Mouse (Mus musculus) limb, embryonic 15.5 days (tissue): ENCODE results near the gene Lrrc36. TPM values are rescaled to one million over a fixed set of nuclear protein-coding genes. Genes with fewer than 3 reads are reported as not detected.

Experiments used
- ATAC-seq: fragments of 200-750 bp; cut with Nextera tagmentation; 2 replicates; pipeline ENCODE4 v1.8.0; 2017; ENCODE audit warnings: low read depth, moderate TSS enrichment; ENCODE audit not compliant: insufficient number of reproducible peaks, low FRiP score, low TSS enrichment
- H3K27ac ChIP-seq: fragments of 300-500 bp; sonication (generic); 2 replicates; pipeline ENCODE4 v1.5.1; 2015; ENCODE audit warnings: moderate library complexity, mild to moderate bottlenecking, inconsistent platforms
- H3K27me3 ChIP-seq: fragments of 300-500 bp; sonication (generic); 2 replicates; pipeline ENCODE4 v1.6.1; 2015; ENCODE audit warnings: inconsistent platforms
- H3K36me3 ChIP-seq: fragments of 300-500 bp; sonication (generic); 2 replicates; pipeline ENCODE4 v1.6.1; 2015; ENCODE audit warnings: inconsistent platforms
- H3K4me1 ChIP-seq: fragments of 300-500 bp; sonication (generic); 2 replicates; pipeline ENCODE4 v1.6.1; 2015; ENCODE audit warnings: inconsistent platforms
- H3K4me2 ChIP-seq: fragments of 300-500 bp; sonication (generic); 2 replicates; pipeline ENCODE4 v1.6.1; 2015; ENCODE audit warnings: mild to moderate bottlenecking, inconsistent platforms
- H3K4me3 ChIP-seq: fragments of 300-500 bp; sonication (generic); 2 replicates; pipeline ENCODE4 v1.5.1; 2015; ENCODE audit warnings: mild to moderate bottlenecking, inconsistent platforms
- H3K9ac ChIP-seq: fragments of 300-500 bp; sonication (generic); 2 replicates; pipeline ENCODE4 v1.6.1; 2015; ENCODE audit warnings: inconsistent platforms
- H3K9me3 ChIP-seq: fragments of 300-500 bp; sonication (generic); 2 replicates; pipeline ENCODE4 v1.6.1; 2016; ENCODE audit warnings: inconsistent platforms
- WGBS: fragments of 180-500 bp; shearing (Covaris S2); methylation state at CpG from one replicate; pipeline ENCODE4 v1.1.7; 2015; 5-methylcytosine and 5-hydroxymethylcytosine counted together
- polyA plus RNA-seq: library from polyadenylated mRNA; unstranded; fragments of >200 nt; fragmentation: Nextera tagmentation; extraction: Ambion mirVana; gene quantifications from 2 replicates; pipeline ENCODE4 v1.2.1, GENCODE M21; 2015

Gene Lrrc36
- polyA plus RNA-seq, 1 experiment from 2014 or later: 0.37 TPM

DNA sequence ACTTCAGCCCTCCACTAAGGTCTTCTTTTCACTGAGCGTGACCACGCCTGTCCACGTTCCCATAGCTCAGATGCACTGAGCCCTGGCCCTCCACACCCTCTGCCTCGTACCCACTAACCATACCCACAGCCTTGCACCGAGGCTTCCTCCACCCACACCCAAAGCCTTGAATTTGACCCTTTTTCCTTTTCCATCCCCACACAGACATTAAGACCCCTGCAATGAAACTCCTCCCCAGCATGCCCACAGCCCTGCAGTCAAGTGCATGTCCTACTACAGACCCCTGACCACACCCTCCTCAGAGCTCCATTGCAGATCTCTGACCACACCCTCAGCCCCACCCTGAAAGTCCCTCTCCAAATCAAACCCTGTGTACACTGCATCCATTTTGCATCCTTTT lies 56.4 kb downstream of the Lrrc36 start:
- WGBS: 77% methylated on average over 5 of the region's 5 CpGs
- Histone ChIP-seq H3K4me3 (peak overlapping the region; percentile 33), H3K4me1 (peaks cover 53% of the 10 kb centered on the region), H3K27ac (peak overlapping the region; percentile 43; the same call in 1 of the 2 replicates), H3K9me3 (no peaks in the 10 kb centered on the region), H3K36me3 (peaks cover 9% of the 10 kb centered on the region; the same call in 1 of the 2 replicates), H3K4me2 (peak overlapping the region; percentile 53), H3K9ac (no peak overlapping the region), H3K27me3 (peaks cover 23% of the 10 kb centered on the region)
- no peak for ATAC-seq

GRCm38 (mm10) chr8:105470262-105470661 lies 56.9 kb downstream of the Lrrc36 start:
- H3K9ac ChIP-seq: no peak overlapping the region
- no peaks in the 10 kb centered on the region for H3K9me3 ChIP-seq
- peaks cover 58% of the 10 kb centered on the region for H3K4me1 ChIP-seq
- 74% methylated on average over 5 of the region's 5 CpGs for WGBS
- peaks cover 23% of the 10 kb centered on the region for H3K27me3 ChIP-seq
- H3K27ac ChIP-seq: peak overlapping the region; percentile 57; the same call in 1 of the 2 replicates
- H3K36me3 ChIP-seq: peaks cover 10% of the 10 kb centered on the region; the same call in 1 of the 2 replicates
- ATAC-seq: no peak
- peak overlapping the region; percentile 53 for H3K4me2 ChIP-seq
- peak overlapping the region; percentile 33 for H3K4me3 ChIP-seq

GRCm38 (mm10) chr8:105470681-105471313 lies 57.4 kb downstream of the Lrrc36 start:
- Histone ChIP-seq H3K4me1 (peaks cover 63% of the 10 kb centered on the region), H3K27me3 (peaks cover 23% of the 10 kb centered on the region), H3K36me3 (peaks cover 14% of the 10 kb centered on the region), H3K27ac (peak overlapping the region; percentile 57), H3K9ac (0 out of 2 replicates have a peak overlapping the region, but pooled peaks have one; percentile 14), H3K9me3 (no peaks in the 10 kb centered on the region), H3K4me2 (peak overlapping the region; percentile 53), H3K4me3 (peak overlapping the region; percentile 33)
- peak; percentile 31 for ATAC-seq
- 16% methylated on average over 11 of the region's 11 CpGs for WGBS

GRCm38 (mm10) chr8:105471314-105472015 lies 58.1 kb downstream of the Lrrc36 start, which contains the start of gene Tppp3:
Gene Tppp3, minus strand, starts transcription at chr8:105471526.
- H3K27me3 ChIP-seq: peaks cover 24% of the 10 kb centered on the region
- H3K4me3 ChIP-seq: peak within 1 kb of the TSS; percentile 33
- WGBS: 9% methylated on average over 25 of the region's 25 CpGs
- peaks cover 21% of the 10 kb centered on the region for H3K36me3 ChIP-seq
- H3K4me1 ChIP-seq: peaks cover 64% of the 10 kb centered on the region
- peak within 1 kb of the TSS; percentile 57 for H3K27ac ChIP-seq
- H3K9ac ChIP-seq: 0 out of 2 replicates have a peak within 1 kb of the TSS, but pooled peaks have one; percentile 14
- H3K9me3 ChIP-seq: no peaks in the 10 kb centered on the region
- H3K4me2 ChIP-seq: peak within 1 kb of the TSS; percentile 53
- peak; percentile 88 for ATAC-seq

- ATAC-seq: no peak
- Histone ChIP-seq H3K4me3 (no peak overlapping the region), H3K4me2 (no peak overlapping the region), H3K9me3 (no peaks in the 10 kb centered on the region), H3K27ac (no peak overlapping the region), H3K4me1 (peaks cover 62% of the 10 kb centered on the region), H3K9ac (no peak overlapping the region), H3K27me3 (peaks cover 25% of the 10 kb centered on the region), H3K36me3 (peaks cover 19% of the 10 kb centered on the region)
- WGBS: 39% methylated on average over 23 of the region's 23 CpGs
Measured at GRCm38 (mm10) chr8:105472414-105472932, 59.1 kb downstream of the Lrrc36 start.

GRCm38 (mm10) chr8:105472983-105473382 lies 59.6 kb downstream of the Lrrc36 start:
- H3K27ac ChIP-seq: no peak overlapping the region

GRCm38 (mm10) chr8:105473816-105474606 lies 60.6 kb downstream of the Lrrc36 start:
- Histone ChIP-seq H3K27me3 (peaks cover 25% of the 10 kb centered on the region), H3K36me3 (peaks cover 25% of the 10 kb centered on the region), H3K4me3 (no peak overlapping the region), H3K4me1 (peaks cover 56% of the 10 kb centered on the region), H3K9me3 (no peaks in the 10 kb centered on the region), H3K9ac (no peak overlapping the region), H3K4me2 (no peak overlapping the region), H3K27ac (peak overlapping the region; percentile 63; the same call in 1 of the 2 replicates)
- 31% methylated on average over 17 of the region's 17 CpGs for WGBS
- no peak; the same call in 1 of the 2 replicates for ATAC-seq

More at GRCm38 (mm10) chr8:105472983-105473382, 59.6 kb downstream of the Lrrc36 start:
- H3K9ac ChIP-seq: no peak overlapping the region
- H3K27me3 ChIP-seq: peaks cover 25% of the 10 kb centered on the region
- ATAC-seq: no peak
- H3K4me2 ChIP-seq: no peak overlapping the region
- peaks cover 17% of the 10 kb centered on the region for H3K36me3 ChIP-seq
- WGBS: 69% methylated on average over 9 of the region's 9 CpGs
- no peak overlapping the region for H3K4me3 ChIP-seq
- peaks cover 59% of the 10 kb centered on the region for H3K4me1 ChIP-seq
- no peaks in the 10 kb centered on the region for H3K9me3 ChIP-seq

- Histone ChIP-seq H3K9me3 (no peaks in the 10 kb centered on the region), H3K4me2 (no peak overlapping the region), H3K4me3 (no peak overlapping the region), H3K36me3 (peaks cover 32% of the 10 kb centered on the region), H3K9ac (no peak overlapping the region), H3K27me3 (peaks cover 25% of the 10 kb centered on the region), H3K27ac (peak overlapping the region; percentile 63), H3K4me1 (peaks cover 50% of the 10 kb centered on the region)
- no peak for ATAC-seq
- WGBS: 41% methylated on average over 5 of the region's 5 CpGs
Measured at GRCm38 (mm10) chr8:105474680-105475079, 61.3 kb downstream of the Lrrc36 start.

- WGBS: 40% methylated on average over 4 of the region's 4 CpGs
- Histone ChIP-seq H3K4me3 (no peak overlapping the region), H3K9ac (no peak overlapping the region; the same call in 1 of the 2 replicates), H3K27ac (peak overlapping the region; percentile 51), H3K27me3 (peaks cover 25% of the 10 kb centered on the region), H3K9me3 (no peaks in the 10 kb centered on the region), H3K4me2 (no peak overlapping the region), H3K36me3 (peaks cover 37% of the 10 kb centered on the region), H3K4me1 (peaks cover 44% of the 10 kb centered on the region)
- ATAC-seq: no peak
Measured at GRCm38 (mm10) chr8:105475254-105475653, 61.9 kb downstream of the Lrrc36 start.

GRCm38 (mm10) chr8:105475742-105476141 lies 62.4 kb downstream of the Lrrc36 start:
- Histone ChIP-seq H3K4me1 (peaks cover 39% of the 10 kb centered on the region), H3K27me3 (peaks cover 25% of the 10 kb centered on the region), H3K36me3 (peaks cover 37% of the 10 kb centered on the region), H3K4me2 (no peak overlapping the region), H3K4me3 (no peak overlapping the region), H3K9ac (no peak overlapping the region), H3K27ac (peak overlapping the region; percentile 51; the same call in 1 of the 2 replicates), H3K9me3 (no peaks in the 10 kb centered on the region)
- ATAC-seq: no peak
- WGBS: 87% methylated on average over 8 of the region's 8 CpGs

DNA sequence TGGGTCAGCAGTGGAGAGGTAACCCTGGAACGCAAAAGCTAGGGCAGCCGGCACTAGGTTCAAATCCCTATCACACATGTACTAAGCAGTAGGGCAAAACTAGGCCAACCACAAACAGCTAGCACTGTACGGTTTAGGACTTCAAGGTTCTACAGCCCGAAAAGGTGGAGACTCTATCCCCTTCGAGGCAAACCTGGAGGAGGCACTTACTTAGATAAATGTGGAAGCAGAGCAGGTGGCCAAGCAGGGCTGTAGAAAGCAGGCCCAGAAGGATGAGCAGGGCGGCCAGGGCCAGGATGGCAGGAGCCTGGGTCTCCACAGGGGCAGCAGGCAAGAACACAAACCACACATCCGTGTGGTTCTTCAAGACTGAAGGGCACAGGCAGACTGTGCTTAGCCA lies 62.8 kb downstream of the Lrrc36 start:
- Histone ChIP-seq H3K27me3 (peaks cover 25% of the 10 kb centered on the region), H3K4me1 (peaks cover 38% of the 10 kb centered on the region), H3K4me3 (no peak overlapping the region), H3K4me2 (no peak overlapping the region), H3K27ac (no peak overlapping the region), H3K36me3 (peaks cover 37% of the 10 kb centered on the region), H3K9me3 (no peaks in the 10 kb centered on the region), H3K9ac (no peak overlapping the region)
- 92% methylated on average over 7 of the region's 7 CpGs for WGBS
- ATAC-seq: no peak
